Comparison of ENCODE assay signal across 11 mouse cellular contexts in genomic region chr6:145420407-145420806, GRCm38 (mm10).
A peak's percentile ranks its signal among the peaks of the same experiment; 100 is the strongest.
DNase-seq lines count a peak whose midpoint lies in the region; TF ChIP-seq lines count a peak whose summit lies in the region.
"Had no signal": no experiment of that assay in that cellular context is flagged by ENCODE, and none has a peak within 500 bp of the region (broad histone marks: within the 10 kb centered on the region; RNA-seq: fewer than 3 reads in every experiment).

No protein-coding gene starts in this region.

- no peaks in the 10 kb centered on the region for H3K27me3 ChIP-seq in splenic B cell, adult 2 months (ENCODE audit: control insufficient read depth, insufficient read depth, low read length, poor library complexity, severe bottlenecking)
- H3K27me3 ChIP-seq: midbrain, embryonic 12.5 days; neural tube, embryonic 15.5 days had no signal

- DNase-seq in embryo, embryonic 10 days (ENCODE audit: low spot score), result peak; percentile 44
- no peak for DNase-seq in embryo, embryonic 10.5 days (ENCODE audit: low spot score)
- no peak for DNase-seq in layer of hippocampus, adult 2 months (ENCODE audit: low spot score in 2 of 2)
- DNase-seq in layer of hippocampus, postnatal 10 days (ENCODE audit: low spot score in 2 of 2), result no peak
- DNase-seq in thymus, postnatal 0 days (ENCODE audit: low spot score), result peak; percentile 21
- DNase-seq in thymus, postnatal 25 days, result no peak
- peak; percentile 32 for DNase-seq in splenic B cell, adult 2 months (ENCODE audit: low read depth, low spot score)
- no peak for DNase-seq in adrenal gland, adult (ENCODE audit: inconsistent age in 2 of 2, low spot score in 1 of 2)

- peak; percentile 57 for TF ChIP-seq CTCF in layer of hippocampus, adult 2 months (conservative IDR thresholded peaks at IDR 0.05)

- H3K4me3 ChIP-seq in layer of hippocampus, adult 2 months, result no peak overlapping the region
- H3K4me3 ChIP-seq: forebrain, embryonic 10.5 days; midbrain, embryonic 12.5 days; neural tube, embryonic 15.5 days had no signal

- H3K27ac ChIP-seq in layer of hippocampus, adult 2 months, result no peak overlapping the region
- H3K27ac ChIP-seq: forebrain, embryonic 10.5 days; midbrain, embryonic 12.5 days; neural tube, embryonic 15.5 days had no signal

- no peaks in the 10 kb centered on the region for H3K36me3 ChIP-seq in splenic B cell, adult 2 months (ENCODE audit: control insufficient read depth, insufficient read depth, low read length, poor library complexity, severe bottlenecking)
- H3K36me3 ChIP-seq: forebrain, embryonic 10.5 days; midbrain, embryonic 12.5 days; neural tube, embryonic 15.5 days had no signal

Comparison
In these comparisons a context has a peak if more than half of its experiments do, and no peak if none do; other contexts are left out.
1. DNase-seq: peak in embryo, embryonic 10 days (single experiment), thymus, postnatal 0 days (single experiment) and splenic B cell, adult 2 months (single experiment); none in embryo, embryonic 10.5 days (single experiment), layer of hippocampus, adult 2 months (0 of 2), layer of hippocampus, postnatal 10 days (0 of 2), thymus, postnatal 25 days (single experiment) and adrenal gland, adult (0 of 2).